Mouse (Mus musculus): ENCODE results near the gene Frat2. TPM values are rescaled to one million over a fixed set of nuclear protein-coding genes. Genes with fewer than 3 reads are reported as not detected.

Gene Frat2
- polyA plus RNA-seq, 1 experiment, result 10.0 TPM

GRCm38 (mm10) chr19:41822589-41822988 lies 25.3 kb downstream of the Frat2 start:
- Histone ChIP-seq H3K4me3 (ENCODE audit: low read depth, low read length) (no peak overlapping the region), H3K9me3 (replicated peaks; ENCODE audit: control insufficient read depth, insufficient read depth, low read length, poor library complexity, severe bottlenecking) (no peaks in the 10 kb centered on the region), H3K27me3 (ENCODE audit: control insufficient read depth, insufficient read depth, low read length, poor library complexity, severe bottlenecking) (no peaks in the 10 kb centered on the region), H3K27ac (ENCODE audit: insufficient read depth, low read length) (no peak overlapping the region), H3K4me1 (ENCODE audit: control insufficient read depth, insufficient read depth, low read length) (no peaks in the 10 kb centered on the region), H3K9ac (ENCODE audit: low read depth, poor library complexity, severe bottlenecking) (no peak overlapping the region), H3K36me3 (ENCODE audit: control insufficient read depth, insufficient read depth, low read length, poor library complexity, severe bottlenecking) (no peaks in the 10 kb centered on the region)
- no peak for TF ChIP-seq POLR2A (IDR thresholded peaks at IDR 0.05; ENCODE audit: insufficient read depth, low read length)
- TF ChIP-seq EP300 (IDR thresholded peaks at IDR 0.05; ENCODE audit: insufficient read depth, low read depth, low read length), result no peak
- TF ChIP-seq CTCF (IDR thresholded peaks at IDR 0.05; ENCODE audit: low read depth, low read length), result no peak

- no peaks in the 10 kb centered on the region for H3K36me3 ChIP-seq (ENCODE audit: control insufficient read depth, insufficient read depth, low read length, poor library complexity, severe bottlenecking)
- TF ChIP-seq EP300 (IDR thresholded peaks at IDR 0.05; ENCODE audit: insufficient read depth, low read depth, low read length) (no peak), POLR2A (IDR thresholded peaks at IDR 0.05; ENCODE audit: insufficient read depth, low read length) (no peak), CTCF (IDR thresholded peaks at IDR 0.05; ENCODE audit: low read depth, low read length) (no peak)
- no peaks in the 10 kb centered on the region for H3K9me3 ChIP-seq (replicated peaks; ENCODE audit: control insufficient read depth, insufficient read depth, low read length, poor library complexity, severe bottlenecking)
- no peaks in the 10 kb centered on the region for H3K27me3 ChIP-seq (ENCODE audit: control insufficient read depth, insufficient read depth, low read length, poor library complexity, severe bottlenecking)
- H3K9ac ChIP-seq (ENCODE audit: low read depth, poor library complexity, severe bottlenecking), result no peak overlapping the region
- H3K4me3 ChIP-seq (ENCODE audit: low read depth, low read length), result no peak overlapping the region
- no peaks in the 10 kb centered on the region for H3K4me1 ChIP-seq (ENCODE audit: control insufficient read depth, insufficient read depth, low read length)
- H3K27ac ChIP-seq (ENCODE audit: insufficient read depth, low read length), result no peak overlapping the region
Measured at GRCm38 (mm10) chr19:41821436-41821835, 26.5 kb downstream of the Frat2 start.

GRCm38 (mm10) chr19:41818749-41819148 lies 29.2 kb downstream of the Frat2 start:
- Histone ChIP-seq H3K4me3 (ENCODE audit: low read depth, low read length) (no peak overlapping the region), H3K36me3 (ENCODE audit: control insufficient read depth, insufficient read depth, low read length, poor library complexity, severe bottlenecking) (no peaks in the 10 kb centered on the region), H3K27me3 (ENCODE audit: control insufficient read depth, insufficient read depth, low read length, poor library complexity, severe bottlenecking) (no peaks in the 10 kb centered on the region), H3K9ac (ENCODE audit: low read depth, poor library complexity, severe bottlenecking) (no peak overlapping the region), H3K4me1 (ENCODE audit: control insufficient read depth, insufficient read depth, low read length) (no peaks in the 10 kb centered on the region), H3K9me3 (replicated peaks; ENCODE audit: control insufficient read depth, insufficient read depth, low read length, poor library complexity, severe bottlenecking) (no peaks in the 10 kb centered on the region), H3K27ac (ENCODE audit: insufficient read depth, low read length) (no peak overlapping the region)
- TF ChIP-seq POLR2A (IDR thresholded peaks at IDR 0.05; ENCODE audit: insufficient read depth, low read length) (no peak), EP300 (IDR thresholded peaks at IDR 0.05; ENCODE audit: insufficient read depth, low read depth, low read length) (no peak)

GRCm38 (mm10) chr19:41817325-41817724 lies 30.6 kb downstream of the Frat2 start:
- H3K27ac ChIP-seq (ENCODE audit: insufficient read depth, low read length), result no peak overlapping the region
- no peak overlapping the region for H3K9ac ChIP-seq (ENCODE audit: low read depth, poor library complexity, severe bottlenecking)

GRCm38 (mm10) chr19:41816915-41817314 lies 31.0 kb downstream of the Frat2 start:
- no peak for TF ChIP-seq CTCF (IDR thresholded peaks at IDR 0.05; ENCODE audit: low read depth, low read length)
- no peak for TF ChIP-seq EP300 (IDR thresholded peaks at IDR 0.05; ENCODE audit: insufficient read depth, low read depth, low read length)
- no peak for TF ChIP-seq POLR2A (IDR thresholded peaks at IDR 0.05; ENCODE audit: insufficient read depth, low read length)
- Histone ChIP-seq H3K27me3 (ENCODE audit: control insufficient read depth, insufficient read depth, low read length, poor library complexity, severe bottlenecking) (no peaks in the 10 kb centered on the region), H3K4me3 (ENCODE audit: low read depth, low read length) (no peak overlapping the region), H3K36me3 (ENCODE audit: control insufficient read depth, insufficient read depth, low read length, poor library complexity, severe bottlenecking) (no peaks in the 10 kb centered on the region), H3K9ac (ENCODE audit: low read depth, poor library complexity, severe bottlenecking) (no peak overlapping the region), H3K4me1 (ENCODE audit: control insufficient read depth, insufficient read depth, low read length) (no peaks in the 10 kb centered on the region), H3K9me3 (replicated peaks; ENCODE audit: control insufficient read depth, insufficient read depth, low read length, poor library complexity, severe bottlenecking) (no peaks in the 10 kb centered on the region), H3K27ac (ENCODE audit: insufficient read depth, low read length) (no peak overlapping the region)

More at GRCm38 (mm10) chr19:41817325-41817724, 30.6 kb downstream of the Frat2 start:
- no peak overlapping the region for H3K4me3 ChIP-seq (ENCODE audit: low read depth, low read length)
- no peaks in the 10 kb centered on the region for H3K4me1 ChIP-seq (ENCODE audit: control insufficient read depth, insufficient read depth, low read length)
- TF ChIP-seq EP300 (IDR thresholded peaks at IDR 0.05; ENCODE audit: insufficient read depth, low read depth, low read length), result no peak
- TF ChIP-seq CTCF (IDR thresholded peaks at IDR 0.05; ENCODE audit: low read depth, low read length), result no peak
- no peak for TF ChIP-seq POLR2A (IDR thresholded peaks at IDR 0.05; ENCODE audit: insufficient read depth, low read length)
- H3K9me3 ChIP-seq (replicated peaks; ENCODE audit: control insufficient read depth, insufficient read depth, low read length, poor library complexity, severe bottlenecking), result no peaks in the 10 kb centered on the region
- no peaks in the 10 kb centered on the region for H3K36me3 ChIP-seq (ENCODE audit: control insufficient read depth, insufficient read depth, low read length, poor library complexity, severe bottlenecking)
- H3K27me3 ChIP-seq (ENCODE audit: control insufficient read depth, insufficient read depth, low read length, poor library complexity, severe bottlenecking), result no peaks in the 10 kb centered on the region

GRCm38 (mm10) chr19:41816410-41816809 lies 31.5 kb downstream of the Frat2 start:
- H3K9ac ChIP-seq (ENCODE audit: low read depth, poor library complexity, severe bottlenecking), result no peak overlapping the region
- H3K27ac ChIP-seq (ENCODE audit: insufficient read depth, low read length), result no peak overlapping the region
- no peaks in the 10 kb centered on the region for H3K36me3 ChIP-seq (ENCODE audit: control insufficient read depth, insufficient read depth, low read length, poor library complexity, severe bottlenecking)
- H3K27me3 ChIP-seq (ENCODE audit: control insufficient read depth, insufficient read depth, low read length, poor library complexity, severe bottlenecking), result no peaks in the 10 kb centered on the region
- TF ChIP-seq EP300 (IDR thresholded peaks at IDR 0.05; ENCODE audit: insufficient read depth, low read depth, low read length) (no peak), CTCF (IDR thresholded peaks at IDR 0.05; ENCODE audit: low read depth, low read length) (no peak), POLR2A (IDR thresholded peaks at IDR 0.05; ENCODE audit: insufficient read depth, low read length) (no peak)
- H3K9me3 ChIP-seq (replicated peaks; ENCODE audit: control insufficient read depth, insufficient read depth, low read length, poor library complexity, severe bottlenecking), result no peaks in the 10 kb centered on the region
- no peak overlapping the region for H3K4me3 ChIP-seq (ENCODE audit: low read depth, low read length)
- no peaks in the 10 kb centered on the region for H3K4me1 ChIP-seq (ENCODE audit: control insufficient read depth, insufficient read depth, low read length)
